Mouse (Mus musculus) midbrain, postnatal 0 days (tissue): ENCODE results near the gene Ttll12. TPM values are rescaled to one million over a fixed set of nuclear protein-coding genes. Genes with fewer than 3 reads are reported as not detected.

Experiments
- ATAC-seq: fragments of 200-750 bp; cut with Nextera tagmentation; 2 replicates; pipeline ENCODE4 v1.8.0; 2017; ENCODE audit warnings: moderate number of reproducible peaks, mild to moderate bottlenecking, moderate TSS enrichment, moderate library complexity; ENCODE audit not compliant: low FRiP score
- DNase-seq: peaks from one replicate; pipeline ENCODE4 v3.0.0-alpha.2; 2015; ENCODE audit warnings: low spot score
- H3K27ac ChIP-seq: fragments of 300-500 bp; sonication (generic); 2 replicates; pipeline ENCODE4 v1.5.1; 2014; ENCODE audit warnings: low read depth, mild to moderate bottlenecking, low read length, mixed read lengths
- H3K27me3 ChIP-seq: fragments of 300-500 bp; sonication (generic); 2 replicates; pipeline ENCODE4 v1.6.1; 2014; ENCODE audit warnings: low read length, control low read depth, mixed read lengths; ENCODE audit not compliant: insufficient read depth
- H3K36me3 ChIP-seq: fragments of 300-500 bp; sonication (generic); 2 replicates; pipeline ENCODE4 v1.6.1; 2014; ENCODE audit warnings: low read length, control low read depth, mixed read lengths; ENCODE audit not compliant: insufficient read depth
- H3K4me1 ChIP-seq: fragments of 300-500 bp; sonication (generic); 2 replicates; pipeline ENCODE4 v1.6.1; 2014; ENCODE audit warnings: mild to moderate bottlenecking, control low read depth, antibody characterized with exemption, low read length, mixed read lengths; ENCODE audit not compliant: insufficient read depth
- H3K4me2 ChIP-seq: fragments of 300-500 bp; sonication (generic); 2 replicates; pipeline ENCODE4 v1.6.1; 2014; ENCODE audit warnings: low read depth, mild to moderate bottlenecking, low read length, mixed read lengths; ENCODE audit not compliant: poor library complexity, severe bottlenecking
- H3K4me3 ChIP-seq: fragments of 300-500 bp; sonication (generic); 2 replicates; pipeline ENCODE4 v1.5.1; 2014; ENCODE audit warnings: low read depth, mild to moderate bottlenecking, low read length, moderate library complexity
- H3K9ac ChIP-seq: fragments of 300-500 bp; sonication (generic); replicated peaks from 2 replicates; pipeline ENCODE4 v1.6.1; 2014; ENCODE audit warnings: mild to moderate bottlenecking, low read length, moderate library complexity, mixed read lengths; ENCODE audit not compliant: poor library complexity, severe bottlenecking
- H3K9me3 ChIP-seq: fragments of 300-500 bp; sonication (generic); 2 replicates; pipeline ENCODE4 v1.6.1; 2016; ENCODE audit warnings: low read length, control low read depth
- CTCF ChIP-seq: IDR thresholded peaks from 2 replicates; pipeline ENCODE4 v1.5.1; 2016; ENCODE audit warnings: antibody characterized with exemption, mild to moderate bottlenecking
- WGBS: fragments of 180-500 bp; shearing (Covaris S2); extraction: QIAGEN DNeasy Blood & Tissue Kit; methylation state at CpG from one replicate; pipeline ENCODE4 v1.1.7; 2014; 5-methylcytosine and 5-hydroxymethylcytosine counted together
- polyA plus RNA-seq: library from polyadenylated mRNA; unstranded; fragments of >200 nt; fragmentation: Nextera tagmentation; extraction: Ambion mirVana; gene quantifications from 2 replicates; pipeline ENCODE4 v1.2.1, GENCODE M21; 2015
- total RNA-seq: library from RNA; depleted of rRNA; stranded (reverse); fragments of >200 nt; gene quantifications from 2 replicates; pipeline ENCODE4 v1.2.3, GENCODE M21; 2014

Gene Ttll12
- total and polyA plus RNA-seq, 2 experiments from 2014 or later = 39.1 to 56.4 TPM

DNA sequence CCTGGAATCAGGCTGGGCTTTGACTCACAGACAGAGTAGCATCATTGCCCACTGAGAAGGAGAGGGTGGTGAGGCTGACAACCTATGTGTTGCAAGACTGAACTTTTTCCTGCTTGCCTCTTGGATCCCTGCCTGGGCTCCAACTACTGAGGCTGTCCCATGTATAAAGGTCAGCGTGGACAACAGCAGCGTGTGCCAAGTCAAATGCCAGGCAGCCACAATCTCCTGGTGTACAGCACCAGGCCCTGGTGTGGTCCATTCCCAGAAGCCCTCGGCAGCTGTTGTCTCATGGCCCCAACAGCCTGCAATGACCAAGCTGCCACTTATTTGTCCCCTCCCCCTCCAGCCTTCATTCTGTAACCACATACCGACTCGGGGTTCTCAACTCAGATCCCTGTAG lies 23.3 kb downstream of the Ttll12 start:
- DNase-seq (no peak), ATAC-seq (no peak)
- H3K9me3 ChIP-seq = no peaks in the 10 kb centered on the region
- no peak overlapping the region for H3K9ac ChIP-seq
- H3K36me3 ChIP-seq = peaks cover 22% of the 10 kb centered on the region
- H3K4me2 ChIP-seq = no peak overlapping the region
- WGBS = 94% methylated on average over 5 of the region's 5 CpGs
- no peaks in the 10 kb centered on the region for H3K4me1 ChIP-seq
- TF ChIP-seq CTCF = no peak
- no peak overlapping the region for H3K27ac ChIP-seq
- H3K27me3 ChIP-seq = no peaks in the 10 kb centered on the region
- no peak overlapping the region for H3K4me3 ChIP-seq

DNA sequence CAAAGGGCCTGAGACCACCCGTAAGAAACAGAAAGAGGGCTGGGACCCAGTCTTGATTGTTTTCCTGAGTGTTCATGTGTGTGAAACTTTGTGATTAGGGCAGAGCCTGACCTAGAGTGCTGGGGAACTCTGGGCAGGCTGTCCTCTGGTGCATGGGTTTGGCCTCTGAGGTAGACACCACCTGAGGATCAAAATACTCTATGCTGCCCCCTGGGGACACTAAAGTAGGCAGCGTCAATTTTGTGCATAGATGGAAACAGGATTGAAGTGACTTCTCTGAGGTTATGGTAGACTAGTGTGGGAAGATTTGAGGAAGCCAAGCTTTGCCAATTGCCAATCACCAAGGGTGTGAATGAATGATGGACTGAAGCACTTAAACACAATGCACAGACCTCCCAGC lies 24.3 kb downstream of the Ttll12 start:
- no peak for DNase-seq
- WGBS = 69% methylated on average over 2 of the region's 2 CpGs
- Histone ChIP-seq H3K9me3 (no peaks in the 10 kb centered on the region), H3K4me2 (no peak overlapping the region), H3K27ac (no peak overlapping the region), H3K27me3 (no peaks in the 10 kb centered on the region; the same call in 1 of the 2 replicates), H3K4me1 (no peaks in the 10 kb centered on the region), H3K36me3 (peaks cover 12% of the 10 kb centered on the region; the same call in 1 of the 2 replicates), H3K9ac (no peak overlapping the region), H3K4me3 (no peak overlapping the region)
- TF ChIP-seq CTCF = peak; percentile 16; the same call in 1 of the 2 replicates
- no peak for ATAC-seq

DNA sequence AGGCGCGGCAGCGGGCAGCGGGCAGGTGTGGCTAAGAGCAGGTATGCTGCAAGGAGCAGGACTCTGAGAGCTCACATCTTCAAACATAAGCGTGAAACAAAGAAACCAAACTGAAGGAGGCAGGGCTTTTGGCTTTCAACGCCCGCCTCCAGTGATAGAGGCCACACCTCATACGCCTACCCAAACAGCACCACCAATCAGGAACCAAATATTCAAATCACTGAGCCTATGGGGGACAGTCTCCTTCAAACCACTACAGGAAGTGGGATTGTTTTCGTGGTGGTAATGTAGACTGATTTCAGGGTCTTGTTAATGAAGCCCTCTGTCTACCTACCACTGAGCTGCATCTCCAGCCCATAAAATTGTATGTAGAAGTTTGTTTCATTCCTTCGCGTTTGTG lies 25.3 kb downstream of the Ttll12 start:
- Histone ChIP-seq H3K27ac (no peak overlapping the region), H3K4me2 (no peak overlapping the region), H3K9me3 (no peaks in the 10 kb centered on the region), H3K36me3 (peaks cover 3% of the 10 kb centered on the region; the same call in 1 of the 2 replicates), H3K9ac (no peak overlapping the region), H3K4me3 (no peak overlapping the region), H3K27me3 (no peaks in the 10 kb centered on the region; the same call in 1 of the 2 replicates), H3K4me1 (no peaks in the 10 kb centered on the region)
- ATAC-seq (no peak), DNase-seq (no peak)
- WGBS = 58% methylated on average over 11 of the region's 11 CpGs
- TF ChIP-seq CTCF = no peak

DNA sequence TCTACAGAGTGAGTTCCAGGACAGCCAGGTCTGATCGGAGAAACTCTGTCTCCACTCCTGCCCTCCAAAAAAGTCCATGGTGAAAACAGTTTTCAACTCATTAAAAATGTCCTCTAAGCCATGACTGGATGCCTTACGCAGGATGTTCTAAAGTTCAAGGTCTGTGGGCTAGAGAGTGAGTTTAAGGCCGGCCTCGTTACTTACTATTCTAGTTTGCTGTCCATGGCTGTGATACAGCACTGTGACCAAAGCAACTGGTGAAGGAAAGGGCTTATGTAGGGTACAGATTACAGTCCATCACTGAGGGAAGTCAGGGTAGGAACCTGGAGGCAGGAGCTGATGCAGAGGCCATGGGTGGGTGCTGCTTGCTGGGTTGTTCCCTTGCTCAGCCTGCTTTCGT lies 26.4 kb downstream of the Ttll12 start:
- no peak for TF ChIP-seq CTCF
- 94% methylated on average over 5 of the region's 5 CpGs for WGBS
- Histone ChIP-seq H3K4me2 (no peak overlapping the region), H3K9me3 (no peaks in the 10 kb centered on the region), H3K27me3 (peaks cover 10% of the 10 kb centered on the region), H3K27ac (no peak overlapping the region), H3K36me3 (no peaks in the 10 kb centered on the region), H3K4me1 (no peaks in the 10 kb centered on the region; the same call in 1 of the 2 replicates), H3K4me3 (no peak overlapping the region), H3K9ac (no peak overlapping the region)
- DNase-seq (no peak), ATAC-seq (no peak)

DNA sequence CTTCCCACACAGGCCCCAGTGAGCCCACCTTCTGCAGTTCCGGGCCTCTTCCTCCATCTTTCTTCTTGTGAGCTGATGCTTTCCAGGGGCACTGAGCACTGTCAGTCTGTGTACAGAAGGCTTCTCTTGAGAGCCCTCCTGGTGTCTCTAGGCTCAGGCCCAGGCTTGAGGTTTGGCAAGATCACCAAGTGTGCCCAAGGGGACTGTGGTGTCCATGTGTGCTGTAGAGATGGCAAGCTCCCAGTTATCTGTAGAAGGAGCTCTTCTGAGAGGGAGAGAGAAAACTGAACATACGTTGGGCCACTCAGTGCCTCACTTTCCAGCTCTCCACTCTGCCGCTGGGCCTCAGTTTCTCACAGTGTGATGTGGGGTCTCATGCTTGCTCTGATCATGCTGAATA lies 27.2 kb downstream of the Ttll12 start:
- Histone ChIP-seq H3K27me3 (peaks cover 13% of the 10 kb centered on the region), H3K9me3 (no peaks in the 10 kb centered on the region), H3K9ac (no peak overlapping the region), H3K36me3 (no peaks in the 10 kb centered on the region), H3K4me1 (no peaks in the 10 kb centered on the region; the same call in 1 of the 2 replicates), H3K27ac (no peak overlapping the region), H3K4me2 (no peak overlapping the region), H3K4me3 (no peak overlapping the region)
- DNase-seq = no peak
- no peak for TF ChIP-seq CTCF
- WGBS = 90% methylated on average over 3 of the region's 3 CpGs
- ATAC-seq = no peak

DNA sequence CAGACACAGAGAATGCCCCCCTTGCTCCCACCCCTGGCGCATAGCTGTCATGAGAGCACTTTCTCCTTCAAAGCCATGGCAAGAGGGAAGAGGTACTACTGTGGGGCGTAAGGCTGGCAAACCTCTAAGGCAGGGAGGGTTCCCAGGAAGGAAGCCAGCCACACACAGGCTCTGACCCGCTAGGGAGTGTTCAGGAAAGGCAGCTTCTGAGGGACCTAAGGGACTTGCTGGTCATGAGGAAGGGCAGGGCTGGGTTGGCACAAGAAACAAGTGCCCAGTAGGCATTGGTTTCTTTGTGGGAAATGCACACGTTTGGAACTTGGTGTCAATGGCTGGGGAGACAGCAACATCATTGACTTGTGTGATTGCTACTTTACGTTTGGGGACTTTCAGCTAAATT lies 29.0 kb downstream of the Ttll12 start:
- Histone ChIP-seq H3K4me2 (no peak overlapping the region), H3K9me3 (no peaks in the 10 kb centered on the region), H3K36me3 (no peaks in the 10 kb centered on the region), H3K27ac (no peak overlapping the region), H3K9ac (no peak overlapping the region), H3K27me3 (peaks cover 13% of the 10 kb centered on the region), H3K4me1 (no peaks in the 10 kb centered on the region; the same call in 1 of the 2 replicates), H3K4me3 (no peak overlapping the region)
- ATAC-seq (no peak), DNase-seq (no peak)
- TF ChIP-seq CTCF = no peak
- WGBS = 80% methylated on average over 5 of the region's 5 CpGs
